Mouse (Mus musculus) E14TG2a.4 (cell line): ENCODE data around the gene Itgb2l.

Source experiments
- CTCF ChIP-seq: conservative IDR thresholded peaks from 2 replicates; pipeline ENCODE4 v1.5.1; 2014; ENCODE audit warnings: low read length
- NANOG ChIP-seq: IDR thresholded peaks from 2 replicates; pipeline ENCODE4 v1.6.1; 2014; ENCODE audit warnings: borderline replicate concordance, low read length, mixed read lengths
- POU5F1 ChIP-seq: IDR thresholded peaks from 2 replicates; pipeline ENCODE4 v1.6.1; 2014; ENCODE audit warnings: low read length, borderline replicate concordance

GRCm38 (mm10) chr16:96457612-96458011 lies 14.2 kb upstream of the Itgb2l start:
- TF ChIP-seq CTCF (no peak), POU5F1 (no peak), NANOG (no peak)
